Mouse (Mus musculus) layer of hippocampus, adult 18-20 months (tissue): Measurements from ENCODE around the gene Gnl1. TPM values are rescaled to one million over a fixed set of nuclear protein-coding genes. Genes with fewer than 3 reads are reported as not detected.
"Not testable (repeated sequence)": the region's sequence is repeated elsewhere in the genome, so short reads cannot be mapped to it uniquely, and the experiment has no call there.

Experiments used
- DNase-seq, 2 experiments: peaks; one replicate each; pipeline ENCODE4 v3.0.0; 2022; ENCODE audit warnings: low spot score in 2 of 2
- total RNA-seq, 2 experiments: library from RNA; stranded (reverse); gene quantifications; 2 replicates each; pipeline ENCODE4 v1.2.3; 2021

The Gnl1 gene
- total RNA-seq, 2 experiments from 2014 or later: 147 to 150 TPM

DNA sequence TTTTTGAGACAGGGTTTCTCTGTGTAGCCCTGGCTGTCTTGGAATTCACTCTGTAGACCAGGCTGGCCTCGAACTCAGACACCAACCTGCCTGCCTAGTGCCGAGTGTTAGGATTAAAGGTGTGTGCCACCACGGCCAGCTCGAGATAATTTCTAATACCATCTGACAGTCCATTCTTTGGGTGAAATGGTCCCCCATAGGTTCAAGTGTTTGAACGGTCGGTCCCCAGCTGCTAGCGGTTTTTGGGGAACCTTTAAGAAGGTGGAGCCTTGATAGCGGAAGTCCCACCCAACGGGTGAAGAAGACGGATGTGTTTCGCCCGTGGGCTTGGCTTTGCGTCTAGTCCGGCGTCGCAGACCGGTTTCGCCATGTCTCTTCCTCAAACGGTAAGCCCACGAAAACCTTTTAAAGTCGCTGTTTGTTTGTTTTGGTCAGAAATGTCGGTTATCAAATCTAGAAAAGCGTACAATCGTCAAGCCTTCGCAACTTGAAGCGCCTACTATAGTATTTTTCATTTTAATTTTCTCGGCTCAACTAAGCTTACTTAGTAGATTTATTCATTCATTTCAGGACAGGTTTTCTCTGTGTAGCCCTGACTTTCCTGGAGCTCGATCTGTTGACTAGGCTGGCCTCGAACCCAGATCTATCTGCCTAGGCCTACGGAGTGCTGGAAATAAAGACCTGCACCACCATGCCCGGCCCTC lies 14.7 kb downstream of the Gnl1 start:
- peak; percentile 80 to 89 for DNase-seq

GRCm38 (mm10) chr17:35994879-35995240 lies 15.2 kb downstream of the Gnl1 start:
- DNase-seq: peak in 1 of 2 experiments; percentile 32

- DNase-seq: peak; percentile 89 to 98
Measured at GRCm38 (mm10) chr17:35996949-35997348, 17.3 kb downstream of the Gnl1 start.

DNA sequence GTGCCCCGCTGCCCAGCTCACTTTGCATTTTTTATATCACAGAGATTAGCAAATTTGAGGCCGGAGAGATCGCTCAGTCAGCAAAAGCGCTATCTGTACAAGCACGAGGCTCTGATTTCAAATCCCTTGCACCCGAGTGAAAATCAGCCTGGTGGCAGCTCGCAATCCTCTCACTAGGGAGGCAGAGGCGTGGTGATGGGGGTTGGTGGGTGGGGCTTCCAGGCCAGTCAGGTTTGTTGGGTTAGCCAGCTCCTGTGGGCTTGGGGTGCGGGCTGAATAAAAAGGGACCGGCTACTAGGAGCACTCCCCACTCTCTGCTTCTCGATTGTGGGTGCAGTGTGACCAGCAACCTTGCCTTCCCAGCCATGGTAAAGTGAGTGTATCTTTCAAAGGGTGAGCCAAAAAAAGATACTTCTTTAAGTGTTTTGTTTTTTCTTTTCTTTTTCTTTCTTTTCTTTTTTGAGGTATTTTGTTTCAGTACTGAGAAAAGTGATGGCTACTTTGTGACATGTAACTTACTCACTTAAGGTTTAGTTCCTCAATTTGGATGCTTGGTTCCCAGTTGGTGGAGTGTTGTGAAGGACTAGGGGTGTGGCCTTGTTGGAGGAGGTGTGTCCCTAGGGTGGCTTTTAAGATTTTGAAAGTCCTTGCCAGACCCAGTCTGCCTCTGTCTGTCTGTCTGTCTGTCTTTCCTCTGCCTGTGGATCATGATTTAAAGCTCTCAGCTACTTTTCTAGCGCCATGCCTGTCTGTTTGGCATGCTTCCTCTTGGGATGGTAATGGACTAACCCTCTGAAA lies 18.3 kb downstream of the Gnl1 start:
- DNase-seq: no peak

- DNase-seq: no peak
Measured at GRCm38 (mm10) chr17:35998545-35999305, 19.1 kb downstream of the Gnl1 start.

- no peak for DNase-seq
Measured at GRCm38 (mm10) chr17:35999356-35999755, 19.7 kb downstream of the Gnl1 start.

GRCm38 (mm10) chr17:36000349-36000748 lies 20.7 kb downstream of the Gnl1 start:
- no peak for DNase-seq

DNA sequence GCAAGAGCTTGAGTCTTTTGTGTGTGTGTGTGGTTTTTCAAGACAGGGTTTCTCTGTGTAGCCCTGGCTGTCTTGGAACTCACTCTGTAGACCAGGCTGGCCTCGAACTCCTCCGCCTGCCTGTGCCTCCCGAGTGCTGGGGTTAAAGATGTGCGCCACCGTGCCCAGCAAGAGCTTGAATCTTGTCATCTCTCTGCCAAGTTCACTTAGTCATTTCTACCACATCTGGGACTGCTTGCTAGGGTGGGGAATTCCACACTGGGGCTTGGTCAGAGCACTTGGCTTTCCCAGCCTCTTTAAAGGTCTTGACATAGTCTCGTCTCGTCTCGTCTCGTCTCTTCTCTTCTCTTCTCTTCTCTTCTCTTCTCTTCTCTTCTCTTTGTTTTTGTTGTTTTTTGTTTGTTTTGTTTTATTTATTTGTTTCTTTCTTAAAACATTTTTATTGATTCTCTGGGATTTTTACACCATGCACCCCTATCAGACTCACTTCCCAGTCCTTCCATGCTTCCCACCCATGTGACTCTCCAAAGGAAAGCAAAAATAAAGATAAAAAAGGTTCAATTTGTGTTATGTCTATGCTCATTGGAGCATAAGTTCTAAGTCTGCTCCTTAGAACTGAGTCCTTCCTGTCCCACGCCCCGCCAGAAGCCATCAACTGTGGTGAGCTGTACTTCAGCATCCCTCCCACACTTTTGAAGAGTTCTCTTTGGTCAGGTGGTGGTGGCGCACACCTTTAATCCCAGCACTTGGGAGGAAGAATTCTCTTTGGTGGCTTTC lies 21.7 kb downstream of the Gnl1 start:
- DNase-seq: no peak

- no peak for DNase-seq
Measured at GRCm38 (mm10) chr17:36001966-36002365, 22.3 kb downstream of the Gnl1 start.

GRCm38 (mm10) chr17:36003331-36003730 lies 23.7 kb downstream of the Gnl1 start:
- no peak for DNase-seq

DNA sequence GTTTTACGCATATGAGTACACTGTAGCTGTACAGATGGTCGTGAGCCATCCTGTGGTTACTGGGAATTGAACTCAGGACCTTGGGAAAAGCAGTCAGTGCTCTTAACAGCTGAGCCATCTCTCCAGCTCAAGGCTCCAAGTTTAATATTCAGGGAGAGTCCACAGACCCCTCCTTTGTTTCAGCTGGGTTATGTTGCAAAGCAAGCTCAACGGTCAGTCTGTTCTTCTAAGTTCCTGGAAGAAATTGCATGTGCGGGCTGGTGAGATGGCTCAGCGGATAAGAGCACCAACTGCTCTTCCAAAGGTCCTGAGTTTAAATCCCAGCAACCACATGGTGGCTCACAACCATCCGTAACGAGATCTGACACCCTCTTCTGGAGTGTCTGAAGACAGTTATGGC lies 24.8 kb downstream of the Gnl1 start:
- DNase-seq: not testable (repeated sequence)

GRCm38 (mm10) chr17:36014977-36015376 lies 35.3 kb downstream of the Gnl1 start:
- no peak for DNase-seq

DNA sequence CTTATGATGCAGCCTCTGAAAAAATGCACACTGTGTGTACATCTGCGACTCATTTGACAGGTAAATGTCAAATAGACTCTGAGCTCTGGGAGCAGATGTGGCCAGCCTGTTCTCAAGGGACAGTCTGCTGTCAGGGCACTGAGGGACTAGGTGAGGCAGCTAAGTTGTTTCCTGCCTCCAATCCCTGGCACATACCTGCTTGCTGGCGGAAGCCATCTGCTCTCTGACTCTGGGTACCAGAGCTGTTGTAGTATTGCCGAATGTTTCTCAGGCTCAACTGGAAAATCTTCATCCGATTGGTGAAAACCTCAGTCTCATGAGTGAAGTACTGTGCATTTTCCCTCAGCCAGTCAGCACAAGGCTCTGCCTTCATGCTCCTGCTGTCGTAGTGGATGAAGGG lies 37.4 kb downstream of the Gnl1 start:
- no peak for DNase-seq

DNA sequence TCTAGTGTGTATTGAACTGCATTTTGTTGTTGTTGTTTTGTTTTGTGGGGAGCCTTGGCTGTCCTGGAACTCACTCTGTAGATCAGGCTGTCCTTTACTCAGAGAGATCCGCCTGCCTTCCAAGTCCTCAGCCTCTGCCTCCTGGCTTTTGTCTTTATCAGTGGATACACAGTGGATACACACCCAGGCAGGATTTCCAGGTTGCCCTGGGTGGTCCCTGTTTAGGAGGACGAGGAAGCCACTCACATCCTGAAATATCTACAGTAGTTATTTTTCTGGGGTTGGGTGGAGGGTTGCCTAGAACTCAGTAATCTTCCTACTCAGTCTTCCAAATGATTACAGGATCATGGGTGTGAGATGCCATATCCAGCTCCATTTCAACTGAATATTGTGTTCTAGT lies 39.3 kb downstream of the Gnl1 start:
- no peak for DNase-seq

DNA sequence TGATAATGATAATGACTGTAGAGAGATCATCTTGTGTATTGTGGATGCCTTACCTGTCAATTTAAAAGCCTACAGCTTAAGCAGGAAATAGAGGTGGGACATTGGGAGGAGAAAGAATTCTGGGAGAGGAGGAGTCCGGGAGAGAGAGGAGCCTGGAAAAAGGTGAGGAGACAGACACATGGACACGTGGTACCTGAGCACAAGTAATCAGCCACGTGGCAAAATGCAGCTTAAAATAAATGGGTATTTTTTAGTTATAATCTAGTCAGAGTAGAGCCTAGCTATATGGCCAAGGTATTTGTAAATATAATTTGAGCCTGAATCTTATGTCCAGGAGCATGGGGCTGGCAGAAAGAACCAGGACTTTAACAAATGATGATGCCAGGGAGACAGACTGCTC lies 39.9 kb downstream of the Gnl1 start:
- no peak for DNase-seq

- no peak for DNase-seq
Measured at GRCm38 (mm10) chr17:36020191-36021073, 40.8 kb downstream of the Gnl1 start, which contains the start of gene H2-T24. Gene H2-T24 (minus strand): TSS chr17:36020560.

DNA sequence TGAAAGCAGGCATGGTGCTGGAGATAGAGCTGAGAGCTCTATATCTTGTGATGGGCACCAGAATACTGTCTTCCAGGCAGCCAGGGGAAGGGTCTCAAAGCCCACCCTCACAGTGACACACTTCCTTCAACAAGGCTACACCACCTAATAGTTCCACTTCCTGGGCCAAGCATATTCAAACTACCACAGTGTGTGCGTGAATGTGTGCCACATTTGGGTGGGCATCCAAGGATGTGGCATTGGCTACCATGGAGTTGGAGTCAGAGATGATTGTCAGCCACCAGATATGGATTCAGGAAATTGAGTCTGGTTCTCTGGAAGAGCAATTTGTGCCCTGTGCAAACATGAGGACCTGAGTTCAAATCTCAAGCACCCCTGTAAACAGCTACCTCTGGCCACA lies 41.7 kb downstream of the Gnl1 start:
- DNase-seq: no peak

DNA sequence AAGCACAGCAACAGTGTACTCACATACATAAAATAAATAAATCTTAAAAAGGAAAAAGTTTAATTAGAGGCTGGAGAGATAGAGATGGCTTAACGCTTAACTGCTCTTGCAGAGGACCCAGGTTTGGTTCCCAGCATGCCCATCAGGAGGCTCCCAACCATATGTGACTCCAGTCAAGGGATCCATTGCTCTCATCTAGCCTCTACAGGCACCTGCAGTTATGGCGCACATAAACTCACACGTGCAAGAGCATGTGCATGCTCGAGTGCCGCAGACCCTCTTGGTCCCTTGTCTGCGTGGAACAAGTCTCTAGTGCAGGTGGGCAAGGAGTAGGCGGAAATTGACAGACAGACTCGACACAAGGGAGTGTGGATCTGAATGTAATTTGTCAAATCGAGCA lies 42.4 kb downstream of the Gnl1 start:
- DNase-seq: no peak

GRCm38 (mm10) chr17:36022922-36023321 lies 43.3 kb downstream of the Gnl1 start:
- DNase-seq: no peak
